Mouse (Mus musculus) erythroblast, embryonic 14.5 days (primary cell): ENCODE measurements at regions not wholly inside any gene's neighbourhood (a gene's known extent, or its start where the extent isn't known, plus 50 kb on each side); places are given as distances from the start of the nearest gene placed in this dataset.

Experiments
- H3K27me3 ChIP-seq: 2 replicates; pipeline ENCODE4 v1.6.1; 2012; ENCODE audit warnings: inconsistent platforms; ENCODE audit not compliant: control insufficient read depth
- H3K36me3 ChIP-seq: 2 replicates; pipeline ENCODE4 v1.6.1; 2012; ENCODE audit warnings: mild to moderate bottlenecking, inconsistent platforms; ENCODE audit not compliant: control insufficient read depth
- H3K4me1 ChIP-seq: 2 replicates; pipeline ENCODE4 v1.6.1; 2012; ENCODE audit warnings: inconsistent platforms; ENCODE audit not compliant: control insufficient read depth
- H3K4me3 ChIP-seq: replicated peaks from 2 replicates; pipeline ENCODE3; 2012; ENCODE audit warnings: moderate library complexity, mild to moderate bottlenecking, inconsistent platforms
- H3K9me3 ChIP-seq: 2 replicates; pipeline ENCODE4 v1.6.1; 2012; ENCODE audit warnings: low read length, inconsistent platforms, mixed read lengths; ENCODE audit not compliant: control insufficient read depth
- GATA1 ChIP-seq: IDR thresholded peaks from 2 replicates; pipeline ENCODE4 v1.6.1; 2012; ENCODE audit warnings: low read length, inconsistent platforms, mixed read lengths
- TAL1 ChIP-seq: IDR thresholded peaks from 3 replicates; pipeline ENCODE4 v1.6.1; 2012; ENCODE audit warnings: low read length, inconsistent platforms, mixed read lengths

- Histone ChIP-seq H3K36me3 (no peaks in the 10 kb centered on the region), H3K4me3 (no peak overlapping the region), H3K9me3 (no peaks in the 10 kb centered on the region), H3K4me1 (no peaks in the 10 kb centered on the region), H3K27me3 (no peaks in the 10 kb centered on the region)
- no peak for TF ChIP-seq TAL1
- no peak for TF ChIP-seq GATA1
Measured at GRCm38 (mm10) chr10:37603529-37603928, 464.8 kb upstream of the Marcks start.

- no peaks in the 10 kb centered on the region for H3K36me3 ChIP-seq
- no peaks in the 10 kb centered on the region for H3K4me1 ChIP-seq
- no peaks in the 10 kb centered on the region for H3K27me3 ChIP-seq
- H3K4me3 ChIP-seq = no peak overlapping the region
- TF ChIP-seq GATA1 (no peak), TAL1 (no peak)
- H3K9me3 ChIP-seq = no peaks in the 10 kb centered on the region
Measured at GRCm38 (mm10) chr10:37602936-37603335, 464.2 kb upstream of the Marcks start.

- Histone ChIP-seq H3K9me3 (no peaks in the 10 kb centered on the region), H3K4me3 (no peak overlapping the region), H3K4me1 (no peaks in the 10 kb centered on the region), H3K36me3 (no peaks in the 10 kb centered on the region), H3K27me3 (no peaks in the 10 kb centered on the region)
- TF ChIP-seq TAL1 = no peak
Measured at GRCm38 (mm10) chr10:37589889-37590288, 451.2 kb upstream of the Marcks start.

GRCm38 (mm10) chr10:37589009-37589408 is 450.3 kb upstream of the Marcks start:
- no peaks in the 10 kb centered on the region for H3K27me3 ChIP-seq
- TF ChIP-seq TAL1 (no peak), GATA1 (no peak)
- H3K4me1 ChIP-seq = no peaks in the 10 kb centered on the region
- no peak overlapping the region for H3K4me3 ChIP-seq
- H3K36me3 ChIP-seq = no peaks in the 10 kb centered on the region
- H3K9me3 ChIP-seq = no peaks in the 10 kb centered on the region

GRCm38 (mm10) chr10:37571171-37571570 is 432.5 kb upstream of the Marcks start:
- Histone ChIP-seq H3K4me3 (no peak overlapping the region), H3K9me3 (no peaks in the 10 kb centered on the region), H3K36me3 (no peaks in the 10 kb centered on the region), H3K27me3 (no peaks in the 10 kb centered on the region), H3K4me1 (no peaks in the 10 kb centered on the region)
- no peak for TF ChIP-seq GATA1
- TF ChIP-seq TAL1 = no peak

GRCm38 (mm10) chr10:37561705-37562104 is 423.0 kb upstream of the Marcks start:
- no peaks in the 10 kb centered on the region for H3K36me3 ChIP-seq
- TF ChIP-seq GATA1 (no peak), TAL1 (no peak)
- no peaks in the 10 kb centered on the region for H3K9me3 ChIP-seq
- no peaks in the 10 kb centered on the region for H3K4me1 ChIP-seq
- no peaks in the 10 kb centered on the region for H3K27me3 ChIP-seq
- H3K4me3 ChIP-seq = no peak overlapping the region

GRCm38 (mm10) chr10:37549446-37549845 is 410.7 kb upstream of the Marcks start:
- no peak for TF ChIP-seq TAL1
- H3K4me3 ChIP-seq = no peak overlapping the region
- no peaks in the 10 kb centered on the region for H3K9me3 ChIP-seq
- H3K4me1 ChIP-seq = no peaks in the 10 kb centered on the region
- H3K27me3 ChIP-seq = no peaks in the 10 kb centered on the region
- no peaks in the 10 kb centered on the region for H3K36me3 ChIP-seq

- H3K36me3 ChIP-seq = no peaks in the 10 kb centered on the region
- H3K27me3 ChIP-seq = no peaks in the 10 kb centered on the region
- no peak overlapping the region for H3K4me3 ChIP-seq
- TF ChIP-seq GATA1 = no peak
- no peak for TF ChIP-seq TAL1
- H3K4me1 ChIP-seq = no peaks in the 10 kb centered on the region
- no peaks in the 10 kb centered on the region for H3K9me3 ChIP-seq
Measured at GRCm38 (mm10) chr10:37540703-37541102, 402.0 kb upstream of the Marcks start.

GRCm38 (mm10) chr10:37505966-37506615 is 367.4 kb upstream of the Marcks start:
- no peaks in the 10 kb centered on the region for H3K27me3 ChIP-seq
- no peaks in the 10 kb centered on the region for H3K4me1 ChIP-seq
- H3K4me3 ChIP-seq = no peak overlapping the region
- no peaks in the 10 kb centered on the region for H3K36me3 ChIP-seq
- no peak for TF ChIP-seq TAL1
- TF ChIP-seq GATA1 = no peak
- no peaks in the 10 kb centered on the region for H3K9me3 ChIP-seq

- H3K9me3 ChIP-seq = no peaks in the 10 kb centered on the region
- H3K36me3 ChIP-seq = no peaks in the 10 kb centered on the region
- no peak for TF ChIP-seq TAL1
- H3K4me3 ChIP-seq = no peak overlapping the region
- H3K4me1 ChIP-seq = no peaks in the 10 kb centered on the region
- no peaks in the 10 kb centered on the region for H3K27me3 ChIP-seq
Measured at GRCm38 (mm10) chr10:37504468-37504867, 365.7 kb upstream of the Marcks start.
